Mouse (Mus musculus) liver, embryonic 15.5 days (tissue): Measurements from ENCODE around the gene Oog4. TPM values are rescaled to one million over a fixed set of nuclear protein-coding genes. Genes with fewer than 3 reads are reported as not detected.
"Not testable (repeated sequence)": the region's sequence is repeated elsewhere in the genome, so short reads cannot be mapped to it uniquely, and the experiment has no call there.

ENCODE experiments used
- ATAC-seq: fragments of 200-750 bp; cut with Nextera tagmentation; 2 replicates; pipeline ENCODE4 v1.8.0; 2017; ENCODE audit warnings: moderate number of reproducible peaks, mild to moderate bottlenecking, moderate library complexity; ENCODE audit not compliant: insufficient read depth
- H3K27ac ChIP-seq: fragments of 300-500 bp; sonication (generic); replicated peaks from 2 replicates; pipeline ENCODE4 v1.5.1; 2015; ENCODE audit warnings: mild to moderate bottlenecking, inconsistent platforms
- H3K27me3 ChIP-seq: fragments of 300-500 bp; sonication (generic); 2 replicates; pipeline ENCODE4 v1.6.1; 2015; ENCODE audit warnings: mild to moderate bottlenecking, inconsistent platforms
- H3K36me3 ChIP-seq: fragments of 300-500 bp; sonication (generic); replicated peaks from 2 replicates; pipeline ENCODE4 v1.6.1; 2015; ENCODE audit warnings: moderate library complexity, mild to moderate bottlenecking, inconsistent platforms
- H3K4me1 ChIP-seq: fragments of 300-500 bp; sonication (generic); replicated peaks from 2 replicates; pipeline ENCODE4 v1.6.1; 2015; ENCODE audit warnings: inconsistent platforms
- H3K4me2 ChIP-seq: fragments of 300-500 bp; sonication (generic); 2 replicates; pipeline ENCODE4 v1.6.1; 2015; ENCODE audit warnings: moderate library complexity, mild to moderate bottlenecking, inconsistent platforms
- H3K4me3 ChIP-seq: fragments of 300-500 bp; sonication (generic); replicated peaks from 2 replicates; pipeline ENCODE4 v1.5.1; 2015; ENCODE audit warnings: mild to moderate bottlenecking, inconsistent platforms
- H3K9ac ChIP-seq: fragments of 300-500 bp; sonication (generic); 2 replicates; pipeline ENCODE4 v1.6.1; 2015; ENCODE audit warnings: moderate library complexity, mild to moderate bottlenecking, inconsistent platforms
- H3K9me3 ChIP-seq: fragments of 300-500 bp; sonication (generic); replicated peaks from 2 replicates; pipeline ENCODE4 v1.6.1; 2016; ENCODE audit warnings: inconsistent platforms
- WGBS: fragments of 180-500 bp; shearing (Covaris S2); methylation state at CpG from one replicate; pipeline ENCODE4 v1.1.7; 2015; ENCODE audit warnings: mixed read lengths; ENCODE audit not compliant: insufficient replicate concordance; 5-methylcytosine and 5-hydroxymethylcytosine counted together
- polyA plus RNA-seq: library from polyadenylated mRNA; unstranded; fragments of >200 nt; fragmentation: Nextera tagmentation; extraction: Ambion mirVana; gene quantifications from 2 replicates; pipeline ENCODE4 v1.2.1, GENCODE M21; 2015

The Oog4 gene
- polyA plus RNA-seq = not detected in 2 replicates

GRCm38 (mm10) chr4:143450224-143450623 is at the start of gene Oog4:
TSS of gene Oog4 (minus strand) at chr4:143450324.
- ATAC-seq = no peak
- H3K27ac ChIP-seq = no peak within 1 kb of the TSS
- H3K36me3 ChIP-seq = no peaks in the 10 kb centered on the region
- H3K9me3 ChIP-seq = no peaks in the 10 kb centered on the region
- WGBS = 50% methylated on average over 3 of the region's 3 CpGs
- H3K27me3 ChIP-seq = no peaks in the 10 kb centered on the region
- H3K4me1 ChIP-seq = no peaks in the 10 kb centered on the region
- H3K4me2 ChIP-seq = no peak within 1 kb of the TSS
- no peak within 1 kb of the TSS for H3K4me3 ChIP-seq
- H3K9ac ChIP-seq = no peak within 1 kb of the TSS

GRCm38 (mm10) chr4:143426770-143427169 is 23.4 kb downstream of the Oog4 start:
- H3K4me3 ChIP-seq, H3K36me3 ChIP-seq, H3K4me1 ChIP-seq, H3K9ac ChIP-seq, H3K4me2 ChIP-seq, H3K9me3 ChIP-seq, ATAC-seq, H3K27ac ChIP-seq, H3K27me3 ChIP-seq: not testable (repeated sequence)
- WGBS = 62% methylated on average over 5 of the region's 5 CpGs

GRCm38 (mm10) chr4:143414121-143414520 is 36.0 kb downstream of the Oog4 start:
- Histone ChIP-seq H3K4me1 (peaks cover 8% of the 10 kb centered on the region), H3K27me3 (no peaks in the 10 kb centered on the region), H3K4me2 (no peak overlapping the region), H3K36me3 (peaks cover 32% of the 10 kb centered on the region), H3K27ac (no peak overlapping the region), H3K9ac (no peak overlapping the region), H3K4me3 (no peak overlapping the region), H3K9me3 (no peaks in the 10 kb centered on the region)
- no peak for ATAC-seq
- WGBS = 74% methylated on average over 3 of the region's 3 CpGs

GRCm38 (mm10) chr4:143413621-143414020 is 36.5 kb downstream of the Oog4 start:
- H3K4me2 ChIP-seq = peak overlapping the region; percentile 76; the same call in 1 of the 2 replicates
- H3K36me3 ChIP-seq = peaks cover 27% of the 10 kb centered on the region
- H3K4me3 ChIP-seq = no peak overlapping the region
- no peak overlapping the region for H3K9ac ChIP-seq
- H3K27ac ChIP-seq = no peak overlapping the region
- H3K27me3 ChIP-seq = no peaks in the 10 kb centered on the region
- peaks cover 8% of the 10 kb centered on the region for H3K4me1 ChIP-seq
- 70% methylated on average over 1 of the region's 1 CpGs for WGBS
- H3K9me3 ChIP-seq = no peaks in the 10 kb centered on the region
- no peak for ATAC-seq

DNA sequence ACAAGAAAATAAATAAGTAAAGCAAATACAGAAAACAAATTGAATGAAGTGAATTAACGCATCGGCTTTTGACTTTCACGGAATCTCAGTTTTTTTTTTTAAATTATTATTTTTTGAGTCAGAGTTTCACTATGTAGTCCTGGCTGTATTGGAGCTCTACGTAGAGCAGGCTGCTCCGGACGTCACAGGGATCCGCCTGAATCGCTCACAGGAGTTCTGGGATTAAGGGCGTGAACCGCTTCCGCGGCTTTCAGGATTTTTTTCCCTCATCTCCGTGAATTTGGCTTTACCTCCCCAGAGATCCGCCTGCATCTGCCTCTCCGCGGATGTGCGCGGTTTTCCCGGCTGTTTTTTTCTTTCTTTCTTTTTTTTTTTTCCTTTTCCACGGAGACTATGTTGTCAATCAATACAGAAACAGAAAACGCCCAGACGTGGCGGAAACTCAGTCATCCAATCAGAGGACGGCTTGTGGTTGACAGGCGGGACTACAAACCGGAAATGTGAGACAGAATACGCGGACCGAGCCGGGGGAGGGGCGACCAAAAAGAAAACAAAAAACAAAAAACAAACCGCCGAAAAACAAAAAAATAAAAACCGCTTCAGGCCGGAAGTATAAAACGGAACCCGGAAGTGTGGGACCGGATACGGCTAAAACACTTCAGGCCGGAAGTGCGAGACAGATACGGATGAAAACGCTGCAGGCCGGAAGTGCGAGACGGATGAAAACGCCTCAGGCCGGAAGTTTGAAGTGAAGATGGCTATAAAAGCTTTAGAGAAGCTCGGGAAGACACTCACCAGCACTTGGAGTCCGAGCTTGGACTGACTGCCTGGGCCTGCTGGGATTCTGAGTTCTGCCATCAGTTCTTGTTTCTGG is 37.7 kb downstream of the Oog4 start, which contains the start of gene Pramef8:
Pramef8 (plus strand) TSS at position 208 of the 874 bp plus-strand sequence.
- Histone ChIP-seq H3K36me3 (peaks cover 16% of the 10 kb centered on the region), H3K9me3 (no peaks in the 10 kb centered on the region), H3K4me1 (peaks cover 8% of the 10 kb centered on the region), H3K4me2 (peak within 1 kb of the TSS; percentile 76), H3K27ac (peak within 1 kb of the TSS; percentile 89), H3K27me3 (no peaks in the 10 kb centered on the region), H3K9ac (peak within 1 kb of the TSS; percentile 66), H3K4me3 (peak within 1 kb of the TSS; percentile 77)
- under 1% methylated on average over 50 of the region's 50 CpGs for WGBS
- peak; percentile 92 for ATAC-seq

- Histone ChIP-seq H3K27ac (no peak overlapping the region), H3K9ac (0 out of 2 replicates have a peak overlapping the region, but pooled peaks have one; percentile 66), H3K27me3 (no peaks in the 10 kb centered on the region), H3K36me3 (peaks cover 8% of the 10 kb centered on the region), H3K4me2 (peak overlapping the region; percentile 76), H3K9me3 (no peaks in the 10 kb centered on the region), H3K4me3 (peak overlapping the region; percentile 77), H3K4me1 (peaks cover 8% of the 10 kb centered on the region)
- WGBS = 66% methylated on average over 5 of the region's 5 CpGs
- ATAC-seq = no peak
These were observed 38.4 kb downstream of the Oog4 start for GRCm38 (mm10) chr4:143411566-143412218.

DNA sequence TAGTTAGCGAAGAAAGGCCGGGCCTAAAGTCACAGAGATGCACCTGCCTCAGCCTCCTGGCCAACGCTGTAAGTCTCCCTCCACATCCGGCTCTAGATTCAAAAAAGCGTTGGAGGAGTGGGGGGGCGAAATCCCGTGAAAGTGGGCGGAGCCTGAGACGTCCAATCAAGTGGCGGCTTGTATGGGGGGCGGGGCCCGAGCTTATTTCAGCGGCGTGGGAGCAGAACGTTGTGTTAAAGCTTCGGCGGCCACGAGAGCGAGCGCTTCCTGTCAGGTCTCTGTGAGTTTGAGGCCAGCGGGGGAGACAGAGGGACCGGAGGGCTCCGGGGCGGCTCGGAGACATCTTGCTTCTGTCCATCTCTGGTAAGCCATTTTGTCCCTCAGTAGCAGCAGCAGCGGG is 55.9 kb downstream of the Oog4 start, which contains the start of gene Pramel1:
Pramel1 (plus strand) TSS at position 248 of the 400 bp plus-strand sequence.
- ATAC-seq = no peak
- no peaks in the 10 kb centered on the region for H3K4me1 ChIP-seq
- WGBS = 67% methylated on average over 26 of the region's 26 CpGs
- no peak within 1 kb of the TSS for H3K4me3 ChIP-seq
- no peak within 1 kb of the TSS for H3K4me2 ChIP-seq
- peaks cover 3% of the 10 kb centered on the region for H3K27me3 ChIP-seq
- H3K36me3 ChIP-seq = no peaks in the 10 kb centered on the region
- H3K9ac ChIP-seq = no peak within 1 kb of the TSS
- no peak within 1 kb of the TSS for H3K27ac ChIP-seq
- H3K9me3 ChIP-seq = no peaks in the 10 kb centered on the region

DNA sequence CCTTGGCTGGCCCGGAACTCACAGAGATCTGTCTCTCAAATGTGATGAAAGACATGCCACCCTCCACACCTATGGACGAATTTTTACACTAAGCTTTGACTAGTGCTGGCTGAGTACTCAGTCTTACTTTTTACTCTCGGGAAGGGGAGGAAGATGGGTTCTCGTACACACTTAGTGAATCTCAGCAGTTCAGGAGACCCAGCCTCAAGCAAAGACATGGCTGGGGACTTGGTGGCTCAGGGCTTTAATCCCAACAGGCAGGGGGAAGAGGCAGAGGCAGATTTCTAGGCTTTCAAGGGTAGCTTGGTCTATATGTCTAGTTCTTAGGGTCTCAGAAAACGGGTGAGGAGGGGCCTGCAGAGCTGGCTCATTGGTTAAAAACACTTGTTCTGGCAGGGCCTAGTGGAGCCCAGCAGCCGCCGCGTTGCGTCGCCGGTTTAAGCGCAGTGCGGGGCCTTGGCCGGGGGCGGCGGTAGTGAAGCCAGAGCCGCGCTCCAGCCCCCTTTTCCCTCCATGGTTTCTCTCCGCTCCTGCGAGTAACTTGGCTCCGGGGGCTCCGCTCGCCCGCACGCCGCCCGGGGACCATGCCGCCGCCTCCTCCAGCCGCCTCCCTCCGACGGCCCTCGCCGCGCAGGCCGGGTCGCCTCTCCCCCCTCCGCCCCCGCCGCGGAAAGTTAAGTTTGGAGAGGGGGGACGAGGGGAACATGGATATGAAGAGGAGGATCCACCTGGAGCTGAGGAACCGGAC is 61.0 kb downstream of the Oog4 start:
- H3K27me3 ChIP-seq = peaks cover 9% of the 10 kb centered on the region
- H3K36me3 ChIP-seq = no peaks in the 10 kb centered on the region
- no peak overlapping the region for H3K27ac ChIP-seq
- no peaks in the 10 kb centered on the region for H3K4me1 ChIP-seq
- H3K9me3 ChIP-seq = no peaks in the 10 kb centered on the region
- H3K9ac ChIP-seq = no peak overlapping the region
- no peak for ATAC-seq
- H3K4me2 ChIP-seq = peak overlapping the region; percentile 51
- H3K4me3 ChIP-seq = peak overlapping the region; percentile 29; the same call in 1 of the 2 replicates
- WGBS = 8% methylated on average over 43 of the region's 43 CpGs

Other genes starting within 250 kb of the Oog4 start
- gene Prdm2, start 237.3 kb downstream of the Oog4 start, polyA plus RNA-seq = 2.8 and 3.4 TPM in 2 replicates
- gene Pdpn, start 150.8 kb downstream of the Oog4 start, polyA plus RNA-seq = 1.1 and 1.8 TPM in 2 replicates
- 0.07 TPM in 1 of 2 replicates, not detected in the other for gene Lrrc38, start 100.6 kb downstream of the Oog4 start, polyA plus RNA-seq
- not detected in 2 replicates for gene Pramel1, start 55.9 kb downstream of the Oog4 start, polyA plus RNA-seq
- gene Pramef8, start 37.9 kb downstream of the Oog4 start, polyA plus RNA-seq = 3.7 and 3.8 TPM in 2 replicates
- not detected in 2 replicates for gene Gm13043, start 61.0 kb upstream of the Oog4 start, polyA plus RNA-seq
- gene Gm13040, start 85.6 kb upstream of the Oog4 start, polyA plus RNA-seq = not detected in 2 replicates
- gene BC080695, start 101.4 kb upstream of the Oog4 start, polyA plus RNA-seq = not detected in 2 replicates
- not detected in 2 replicates for gene Gm13057, start 101.4 kb upstream of the Oog4 start, polyA plus RNA-seq
- not detected in 2 replicates for gene Gm13083, start 164.7 kb upstream of the Oog4 start, polyA plus RNA-seq
- gene Gm13088, start 206.9 kb upstream of the Oog4 start, polyA plus RNA-seq = not detected in 2 replicates